ENCODE assay signal across 8 mouse cellular contexts in the genomic region with DNA sequence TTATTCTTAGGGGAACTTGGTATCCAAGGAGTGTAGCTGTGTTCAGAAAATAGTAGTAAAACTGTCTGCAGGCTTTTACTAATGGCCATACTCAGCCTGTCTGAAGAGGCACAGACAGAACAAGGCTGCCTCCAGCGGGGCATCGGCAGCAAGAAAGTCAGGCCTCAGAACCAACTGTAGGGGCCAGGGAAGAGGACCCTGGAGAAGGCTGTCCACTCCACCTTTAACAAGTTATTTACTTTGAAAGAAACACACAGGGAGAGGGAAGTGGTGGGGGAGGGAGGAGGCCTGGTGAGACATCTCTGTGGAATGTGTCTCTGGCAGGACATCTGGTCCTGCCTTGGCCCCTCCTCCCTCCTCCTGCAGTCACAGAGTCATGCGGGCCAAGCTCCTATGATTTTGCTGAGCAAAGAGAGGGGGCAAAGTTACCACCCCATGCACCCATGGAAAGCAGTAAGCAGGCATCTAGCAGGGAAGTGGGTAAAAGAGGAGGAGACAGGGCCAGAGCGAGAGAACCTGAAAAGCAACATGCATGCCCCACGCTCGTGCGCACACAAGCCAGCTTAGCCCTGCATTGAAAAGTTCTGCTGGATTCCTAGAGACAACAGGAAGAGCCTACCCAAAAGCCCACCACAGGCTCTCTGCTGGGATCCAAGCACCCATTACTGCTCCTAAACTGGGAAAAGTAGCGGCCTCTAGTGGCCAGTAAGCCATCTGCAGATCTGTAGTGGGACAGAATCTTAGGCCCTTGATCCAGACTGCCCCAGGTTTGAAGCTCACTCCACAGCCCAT. TPM values are rescaled to one million over a fixed set of nuclear protein-coding genes. Genes with fewer than 3 reads are reported as not detected.
DNase-seq lines count a peak whose midpoint lies in the region; ATAC-seq lines count a peak whose summit lies in the region.

No protein-coding gene starts in this region.

- no peak overlapping the region for H3K4me3 ChIP-seq in hindbrain, embryonic 13.5 days

- peaks cover 31% of the 10 kb centered on the region for H3K4me1 ChIP-seq in hindbrain, embryonic 13.5 days (replicated peaks)

- peak; percentile 63 for DNase-seq in T-cell, adult 2 months (ENCODE audit: low spot score)
- DNase-seq in cerebellum, adult 9-11 months: peak; percentile 53
- peak; percentile 51 to 86 for DNase-seq in left cerebral cortex, postnatal 10 days (ENCODE audit: extremely low spot score in 1 of 2, low spot score in 2 of 2)
- DNase-seq in right cerebral cortex, adult 2 months (ENCODE audit: low spot score in 2 of 2): peak; percentile 58 to 72
- peak; percentile 74 to 80 for DNase-seq in urinary bladder, postnatal 4 days (ENCODE audit: low spot score in 2 of 2)

- whole genome bisulfite sequencing in hindbrain, embryonic 13.5 days: 29% methylated on average over 8 of the region's 8 CpGs

- no peak overlapping the region for H3K4me2 ChIP-seq in hindbrain, embryonic 13.5 days

- H3K27ac ChIP-seq in hindbrain, embryonic 13.5 days: peak overlapping the region; percentile 66; the same call in 1 of the 2 replicates

- intact Hi-C loops in left cerebral cortex, postnatal 10 days (cut with DNase I): no loop called here

- ATAC-seq in frontal cortex, adult (ENCODE audit: low TSS enrichment): peak; percentile 65
- ATAC-seq in hindbrain, embryonic 13.5 days (ENCODE audit: low FRiP score): peak; percentile 58
- ATAC-seq in megakaryocyte, adult 5-6 weeks (ENCODE audit: poor library complexity, severe bottlenecking): peak; percentile 30

- no peak overlapping the region for H3K9ac ChIP-seq in hindbrain, embryonic 13.5 days

- no peaks in the 10 kb centered on the region for H3K27me3 ChIP-seq in hindbrain, embryonic 13.5 days

- peaks cover 24% of the 10 kb centered on the region for H3K36me3 ChIP-seq in hindbrain, embryonic 13.5 days

- no peaks in the 10 kb centered on the region for H3K9me3 ChIP-seq in hindbrain, embryonic 13.5 days

RNA-seq across cellular contexts. Expression of a gene that starts 12.2 kb away (rescaled TPM):
- polyA plus RNA-seq in hindbrain, embryonic 13.5 days (2015; fragmentation: Nextera tagmentation; extraction: Ambion mirVana): 0.98 and 1.0 TPM in 2 replicates
- total RNA-seq in left cerebral cortex, postnatal 10 days (2021): 1 to 10 TPM in 1 of 2 experiments, under 1 TPM in 1; 0.73 to 1.3 TPM
- total RNA-seq in megakaryocyte, adult 5-6 weeks (2015): 0.85 and 1.3 TPM in 2 replicates
- 0.59 and 0.77 TPM in 2 replicates for total RNA-seq in megakaryocyte, adult 5-6 weeks (2017)

RNA-seq across cellular contexts. Expression of a gene that starts 16.9 kb away (rescaled TPM):
- 49.3 and 54.2 TPM in 2 replicates for polyA plus RNA-seq in hindbrain, embryonic 13.5 days (2015; fragmentation: Nextera tagmentation; extraction: Ambion mirVana)
- total RNA-seq in left cerebral cortex, postnatal 10 days (2021): 10 to 100 TPM; 62.2 to 63.0 TPM
- 440 and 463 TPM in 2 replicates for total RNA-seq in megakaryocyte, adult 5-6 weeks (2015)
- total RNA-seq in megakaryocyte, adult 5-6 weeks (2017): 327 and 343 TPM in 2 replicates

RNA-seq across cellular contexts. Expression of a gene that starts 50.7 kb away (rescaled TPM):
- polyA plus RNA-seq in hindbrain, embryonic 13.5 days (2015; fragmentation: Nextera tagmentation; extraction: Ambion mirVana): 106 and 108 TPM in 2 replicates
- total RNA-seq in left cerebral cortex, postnatal 10 days (2021): 100 to 1,000 TPM; 231 to 238 TPM
- total RNA-seq in megakaryocyte, adult 5-6 weeks (2015): 54.7 and 64.2 TPM in 2 replicates
- total RNA-seq in megakaryocyte, adult 5-6 weeks (2017): 94.3 and 94.8 TPM in 2 replicates

Comparison
In these comparisons a context has a peak if more than half of its experiments do, and no peak if none do; other contexts are left out.
1. RNA of a gene that starts 16.9 kb away (total RNA-seq): 327 to 463 TPM in megakaryocyte, adult 5-6 weeks; 62.2 to 63.0 TPM in left cerebral cortex, postnatal 10 days; every median in the first group is over 4 times any median in the second.
2. Peak in every context shown above with its lines, with median percentiles within 50 percentile points of each other: DNase-seq and ATAC-seq.